Mouse (Mus musculus): ENCODE data around the gene Slc9a9. TPM values are rescaled to one million over a fixed set of nuclear protein-coding genes. Genes with fewer than 3 reads are reported as not detected.

Gene Slc9a9
- total and polyA plus RNA-seq, 3 experiments: 0.46 to 0.71 TPM; not detected in 1

DNA sequence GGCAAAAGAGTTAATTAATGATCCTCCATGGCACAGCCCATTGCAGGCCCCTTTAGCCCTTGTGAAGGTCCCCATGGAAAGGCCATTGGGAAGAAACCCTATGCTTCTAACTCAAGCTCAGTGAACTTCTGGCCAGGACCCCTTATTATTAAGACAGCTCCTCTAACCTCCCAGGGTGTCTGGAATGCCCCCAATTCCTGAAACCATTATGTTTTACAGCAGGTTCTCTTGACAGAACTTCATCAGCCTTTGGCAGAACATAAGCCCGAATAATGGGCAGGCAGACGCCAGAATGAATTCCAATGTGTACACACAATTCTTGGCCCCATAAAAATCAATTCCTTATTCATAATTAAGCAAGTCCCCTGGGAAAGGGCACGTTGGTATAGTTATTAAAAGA is 256.1 kb downstream of the Slc9a9 start:
- no peak for TF ChIP-seq CHD1 (IDR thresholded peaks at IDR 0.05; ENCODE audit: low read depth, low read length)
- TF ChIP-seq RAD21 (IDR thresholded peaks at IDR 0.05; ENCODE audit: low read depth, low read length): no peak
- no peak for TF ChIP-seq KAT2A (conservative IDR thresholded peaks at IDR 0.05; ENCODE audit: low read depth, low read length)
- no peak for TF ChIP-seq USF1 (IDR thresholded peaks at IDR 0.05; ENCODE audit: low read depth, low read length)
- TF ChIP-seq TAL1 (IDR thresholded peaks at IDR 0.05; ENCODE audit: low read length): no peak
- no peak for TF ChIP-seq MAFK (IDR thresholded peaks at IDR 0.05; ENCODE audit: borderline replicate concordance, low read depth, low read length)
- no peak for TF ChIP-seq MXI1 (IDR thresholded peaks at IDR 0.05; ENCODE audit: low read depth, low read length)
- no peak for TF ChIP-seq JUND (IDR thresholded peaks at IDR 0.05; ENCODE audit: low read depth, low read length)
- no peak for TF ChIP-seq CTCF (IDR thresholded peaks at IDR 0.05 in 2 of 3, conservative IDR thresholded peaks at IDR 0.05 in 1 of 3; ENCODE audit: control insufficient read depth in 1 of 3, insufficient read depth in 1 of 3, low read depth in 2 of 3, low read length in 3 of 3, poor library complexity in 1 of 3, severe bottlenecking in 1 of 3)
- no peak for TF ChIP-seq E2F4 (IDR thresholded peaks at IDR 0.05; ENCODE audit: borderline replicate concordance, low read depth, low read length)
- no peak for TF ChIP-seq EP300 (IDR thresholded peaks at IDR 0.05; ENCODE audit: low read depth in 1 of 2, low read length in 2 of 2)
- TF ChIP-seq MAZ (IDR thresholded peaks at IDR 0.05; ENCODE audit: low read depth, low read length): no peak
- TF ChIP-seq HCFC1 (IDR thresholded peaks at IDR 0.05; ENCODE audit: low read depth, low read length): no peak
- no peak for TF ChIP-seq MAX (IDR thresholded peaks at IDR 0.05; ENCODE audit: low read length)
- TF ChIP-seq MEF2A (IDR thresholded peaks at IDR 0.05; ENCODE audit: extremely low read depth, insufficient replicate concordance, low read depth, low read length, poor library complexity, severe bottlenecking): no peak
- TF ChIP-seq UBTF (IDR thresholded peaks at IDR 0.05; ENCODE audit: borderline replicate concordance, insufficient read depth, low read depth, low read length): no peak
- TF ChIP-seq GATA1 (IDR thresholded peaks at IDR 0.05; ENCODE audit: low read depth, low read length): no peak
- TF ChIP-seq POLR2A (IDR thresholded peaks at IDR 0.05; ENCODE audit: control insufficient read depth in 1 of 2, insufficient read depth in 1 of 2, low read depth in 1 of 2, low read length in 2 of 2, poor library complexity in 1 of 2): no peak
- DNase-seq (ENCODE audit: low read depth, low spot score): no peak
- Histone ChIP-seq H3K9me3 (replicated peaks; ENCODE audit: insufficient read depth, low read length) (no peaks in the 10 kb centered on the region), H3K27ac (ENCODE audit: control insufficient read depth, low read depth, low read length) (no peak overlapping the region), H3K9ac (ENCODE audit: control insufficient read depth, low read depth, low read length, poor library complexity, severe bottlenecking) (no peak overlapping the region), H3K27me3 (ENCODE audit: control insufficient read depth in 1 of 2, insufficient read depth in 2 of 2, low read length in 2 of 2) (no peaks in the 10 kb centered on the region), H3K4me3 (ENCODE audit: control insufficient read depth in 1 of 2, insufficient read depth in 1 of 2, low read depth in 2 of 2, low read length in 2 of 2) (no peak overlapping the region), H3K79me2 (ENCODE audit: control insufficient read depth, insufficient read depth, low read length, poor library complexity) (no peaks in the 10 kb centered on the region), H3K36me3 (ENCODE audit: control insufficient read depth in 1 of 2, insufficient read depth in 2 of 2, low read length in 2 of 2) (no peaks in the 10 kb centered on the region), H3K4me1 (ENCODE audit: control insufficient read depth in 1 of 2, insufficient read depth in 2 of 2, low read length in 2 of 2) (no peaks in the 10 kb centered on the region)

GRCm38 (mm10) chr9:94927101-94927500 is 257.4 kb downstream of the Slc9a9 start:
- DNase-seq (ENCODE audit: low read depth, low spot score): peak; percentile 3
- Histone ChIP-seq H3K79me2 (ENCODE audit: control insufficient read depth, insufficient read depth, low read length, poor library complexity) (no peaks in the 10 kb centered on the region), H3K4me1 (ENCODE audit: control insufficient read depth in 1 of 2, insufficient read depth in 2 of 2, low read length in 2 of 2) (no peaks in the 10 kb centered on the region), H3K4me3 (ENCODE audit: control insufficient read depth in 1 of 2, insufficient read depth in 1 of 2, low read depth in 2 of 2, low read length in 2 of 2) (no peak overlapping the region), H3K27ac (ENCODE audit: control insufficient read depth, low read depth, low read length) (no peak overlapping the region), H3K9ac (ENCODE audit: control insufficient read depth, low read depth, low read length, poor library complexity, severe bottlenecking) (no peak overlapping the region), H3K27me3 (ENCODE audit: control insufficient read depth in 1 of 2, insufficient read depth in 2 of 2, low read length in 2 of 2) (no peaks in the 10 kb centered on the region), H3K9me3 (replicated peaks; ENCODE audit: insufficient read depth, low read length) (no peaks in the 10 kb centered on the region), H3K36me3 (ENCODE audit: control insufficient read depth in 1 of 2, insufficient read depth in 2 of 2, low read length in 2 of 2) (no peaks in the 10 kb centered on the region)
- TF ChIP-seq CTCF (IDR thresholded peaks at IDR 0.05 in 2 of 3, conservative IDR thresholded peaks at IDR 0.05 in 1 of 3; ENCODE audit: control insufficient read depth in 1 of 3, insufficient read depth in 1 of 3, low read depth in 2 of 3, low read length in 3 of 3, poor library complexity in 1 of 3, severe bottlenecking in 1 of 3) (peak in 2 of 3 experiments; percentile 4 to 16; a peak in 2 of 6 replicates), USF1 (IDR thresholded peaks at IDR 0.05; ENCODE audit: low read depth, low read length) (no peak)

Measured in MEL (cell line).